Mouse (Mus musculus) midbrain, embryonic 11.5 days (tissue): Measurements from ENCODE around the gene Gm10282. TPM values are rescaled to one million over a fixed set of nuclear protein-coding genes. Genes with fewer than 3 reads are reported as not detected.

Experiments used
- ATAC-seq: fragments of 200-750 bp; cut with Nextera tagmentation; 2 replicates; pipeline ENCODE4 v1.8.0; 2017; ENCODE audit warnings: moderate TSS enrichment, moderate library complexity; ENCODE audit not compliant: low FRiP score
- DNase-seq: peaks from one replicate; pipeline ENCODE4 v3.0.0; 2015; ENCODE audit warnings: low spot score; ENCODE audit errors: missing footprints
- H3K27ac ChIP-seq: fragments of 300-500 bp; sonication (generic); 2 replicates; pipeline ENCODE4 v1.5.1; 2014; ENCODE audit warnings: low read depth, low read length
- H3K27me3 ChIP-seq: fragments of 300-500 bp; sonication (generic); 2 replicates; pipeline ENCODE4 v1.6.1; 2014; ENCODE audit warnings: mild to moderate bottlenecking, low read length, moderate library complexity, mixed read lengths; ENCODE audit not compliant: control insufficient read depth, insufficient read depth
- H3K36me3 ChIP-seq: fragments of 300-500 bp; sonication (generic); 2 replicates; pipeline ENCODE4 v1.6.1; 2014; ENCODE audit warnings: mild to moderate bottlenecking, low read length, moderate library complexity, mixed read lengths; ENCODE audit not compliant: control insufficient read depth, insufficient read depth
- H3K4me1 ChIP-seq: fragments of 300-500 bp; sonication (generic); 2 replicates; pipeline ENCODE4 v1.6.1; 2014; ENCODE audit warnings: low read length; ENCODE audit not compliant: control insufficient read depth, insufficient read depth
- H3K4me2 ChIP-seq: fragments of 300-500 bp; sonication (generic); 2 replicates; pipeline ENCODE4 v1.6.1; 2014; ENCODE audit warnings: mild to moderate bottlenecking, moderate library complexity
- H3K4me3 ChIP-seq: fragments of 300-500 bp; sonication (generic); 2 replicates; pipeline ENCODE4 v1.5.1; 2014; ENCODE audit warnings: low read depth, low read length
- H3K9ac ChIP-seq: fragments of 300-500 bp; sonication (generic); 2 replicates; pipeline ENCODE4 v1.6.1; 2014; ENCODE audit warnings: low read length
- H3K9me3 ChIP-seq: fragments of 300-500 bp; sonication (generic); 2 replicates; pipeline ENCODE4 v1.6.1; 2016; ENCODE audit warnings: low read length; ENCODE audit not compliant: control insufficient read depth
- WGBS: fragments of 180-500 bp; shearing (Covaris S2); extraction: QIAGEN DNeasy Blood & Tissue Kit; methylation state at CpG from one replicate; pipeline ENCODE4 v1.1.7; 2014; 5-methylcytosine and 5-hydroxymethylcytosine counted together
- polyA plus RNA-seq: library from polyadenylated mRNA; unstranded; fragments of >200 nt; fragmentation: Nextera tagmentation; extraction: Ambion mirVana; gene quantifications from 2 replicates; pipeline ENCODE4 v1.2.1, GENCODE M21; 2014

Gm10282 gene
- polyA plus RNA-seq, 1 experiment from 2014 or later = 39.3 TPM

- H3K4me1 ChIP-seq = no peaks in the 10 kb centered on the region
- H3K4me2 ChIP-seq = no peak overlapping the region
- ATAC-seq (no peak), DNase-seq (no peak)
- no peak overlapping the region for H3K27ac ChIP-seq
- 72% methylated on average over 3 of the region's 3 CpGs for WGBS
- H3K4me3 ChIP-seq = no peak overlapping the region
- H3K9ac ChIP-seq = no peak overlapping the region
- no peaks in the 10 kb centered on the region for H3K36me3 ChIP-seq
- H3K27me3 ChIP-seq = no peaks in the 10 kb centered on the region
- no peaks in the 10 kb centered on the region for H3K9me3 ChIP-seq
These were observed 24.1 kb upstream of the Gm10282 start for GRCm38 (mm10) chr8:72329116-72329515.

GRCm38 (mm10) chr8:72324708-72325107 is 19.6 kb upstream of the Gm10282 start:
- H3K27me3 ChIP-seq = peaks cover 20% of the 10 kb centered on the region
- no peak overlapping the region for H3K27ac ChIP-seq
- ATAC-seq (no peak), DNase-seq (no peak)
- H3K9me3 ChIP-seq = no peaks in the 10 kb centered on the region
- H3K9ac ChIP-seq = no peak overlapping the region
- no peaks in the 10 kb centered on the region for H3K36me3 ChIP-seq
- peaks cover 3% of the 10 kb centered on the region; the same call in 1 of the 2 replicates for H3K4me1 ChIP-seq
- 87% methylated on average over 2 of the region's 2 CpGs for WGBS
- H3K4me2 ChIP-seq = no peak overlapping the region
- H3K4me3 ChIP-seq = no peak overlapping the region

- no peaks in the 10 kb centered on the region for H3K36me3 ChIP-seq
- DNase-seq (no peak), ATAC-seq (no peak)
- no peak overlapping the region for H3K9ac ChIP-seq
- peaks cover 26% of the 10 kb centered on the region for H3K27me3 ChIP-seq
- H3K4me3 ChIP-seq = no peak overlapping the region
- WGBS = 87% methylated on average over 10 of the region's 10 CpGs
- no peaks in the 10 kb centered on the region for H3K9me3 ChIP-seq
- peaks cover 3% of the 10 kb centered on the region; the same call in 1 of the 2 replicates for H3K4me1 ChIP-seq
- H3K27ac ChIP-seq = no peak overlapping the region
- H3K4me2 ChIP-seq = no peak overlapping the region
These were observed 19.1 kb upstream of the Gm10282 start for GRCm38 (mm10) chr8:72324036-72324706.

- Histone ChIP-seq H3K9me3 (no peaks in the 10 kb centered on the region), H3K4me3 (no peak overlapping the region), H3K4me2 (no peak overlapping the region), H3K27me3 (peaks cover 33% of the 10 kb centered on the region), H3K27ac (no peak overlapping the region), H3K36me3 (no peaks in the 10 kb centered on the region), H3K4me1 (peaks cover 3% of the 10 kb centered on the region; the same call in 1 of the 2 replicates), H3K9ac (no peak overlapping the region)
- DNase-seq = no peak
- no peak for ATAC-seq
- WGBS = 81% methylated on average over 6 of the region's 6 CpGs
These were observed 18.2 kb upstream of the Gm10282 start for GRCm38 (mm10) chr8:72323131-72323725.

DNA sequence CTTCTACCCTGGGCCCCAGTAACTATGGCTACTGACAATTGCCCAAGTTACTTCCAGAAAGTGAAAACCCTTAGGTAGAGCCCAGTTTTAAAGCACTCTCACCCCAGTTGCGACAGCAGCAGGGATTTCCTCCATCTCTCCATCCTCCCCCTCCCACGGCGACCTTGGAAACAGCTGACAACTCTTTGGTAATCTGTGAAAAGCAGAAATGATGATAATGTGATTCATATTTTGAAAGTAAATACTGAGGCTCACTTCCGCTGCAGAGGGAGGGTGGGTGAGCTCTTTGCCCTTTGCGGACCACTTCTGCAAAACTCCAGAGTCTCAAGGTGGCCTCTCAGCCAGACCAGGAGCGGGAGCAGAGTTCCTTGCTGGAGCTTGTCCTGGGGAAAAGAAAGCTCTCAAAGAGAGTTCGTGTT is 17.4 kb upstream of the Gm10282 start:
- WGBS = 74% methylated on average over 7 of the region's 7 CpGs
- Histone ChIP-seq H3K9ac (no peak overlapping the region), H3K4me3 (no peak overlapping the region), H3K36me3 (no peaks in the 10 kb centered on the region), H3K27ac (no peak overlapping the region), H3K27me3 (peaks cover 33% of the 10 kb centered on the region), H3K9me3 (no peaks in the 10 kb centered on the region), H3K4me2 (no peak overlapping the region), H3K4me1 (peaks cover 7% of the 10 kb centered on the region)
- DNase-seq = no peak
- no peak for ATAC-seq

DNA sequence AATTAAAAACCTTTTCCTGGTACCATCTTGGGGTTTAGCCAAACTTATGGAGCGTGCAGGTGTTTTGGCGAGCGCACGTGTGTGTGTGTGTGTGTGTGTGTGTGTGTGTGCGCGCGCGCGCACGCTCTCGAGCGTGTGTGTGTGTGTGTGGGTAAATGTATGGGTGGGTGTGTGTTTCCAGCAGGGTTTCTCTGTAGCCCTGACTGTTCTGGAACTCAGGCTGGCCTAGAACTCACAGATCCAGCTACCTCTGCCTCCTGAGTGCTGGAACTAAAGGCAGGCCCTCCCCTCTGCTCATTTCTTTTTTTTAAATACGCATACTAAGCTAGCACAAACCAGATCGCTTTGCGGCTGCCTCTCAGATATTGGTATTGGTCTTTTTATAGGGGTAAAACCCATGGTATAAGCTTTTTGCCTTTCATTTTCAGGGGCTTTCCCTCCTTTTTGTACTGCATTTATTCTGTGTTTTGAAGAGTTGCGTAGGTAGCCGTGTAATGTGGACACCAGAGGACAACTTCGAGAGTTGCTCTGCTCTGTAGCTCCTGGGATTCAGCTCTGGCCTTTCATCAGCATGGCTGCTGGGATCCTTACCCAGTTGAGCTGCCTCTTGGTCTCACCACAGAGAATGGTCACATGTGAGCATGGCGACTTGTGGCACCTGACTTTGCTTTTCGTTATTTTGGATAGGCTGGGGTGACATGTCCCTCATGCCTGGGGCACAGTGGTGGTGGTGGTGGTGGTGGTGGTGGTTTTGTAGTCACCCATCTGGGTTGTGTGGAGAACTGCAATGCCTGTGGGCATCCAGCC is 16.8 kb upstream of the Gm10282 start:
- ATAC-seq = no peak
- no peaks in the 10 kb centered on the region for H3K9me3 ChIP-seq
- no peak for DNase-seq
- H3K27me3 ChIP-seq = peaks cover 33% of the 10 kb centered on the region
- no peak overlapping the region for H3K9ac ChIP-seq
- H3K4me2 ChIP-seq = no peak overlapping the region
- WGBS = 89% methylated on average over 20 of the region's 20 CpGs
- no peak overlapping the region for H3K27ac ChIP-seq
- H3K36me3 ChIP-seq = no peaks in the 10 kb centered on the region
- H3K4me1 ChIP-seq = peaks cover 9% of the 10 kb centered on the region
- H3K4me3 ChIP-seq = no peak overlapping the region

DNA sequence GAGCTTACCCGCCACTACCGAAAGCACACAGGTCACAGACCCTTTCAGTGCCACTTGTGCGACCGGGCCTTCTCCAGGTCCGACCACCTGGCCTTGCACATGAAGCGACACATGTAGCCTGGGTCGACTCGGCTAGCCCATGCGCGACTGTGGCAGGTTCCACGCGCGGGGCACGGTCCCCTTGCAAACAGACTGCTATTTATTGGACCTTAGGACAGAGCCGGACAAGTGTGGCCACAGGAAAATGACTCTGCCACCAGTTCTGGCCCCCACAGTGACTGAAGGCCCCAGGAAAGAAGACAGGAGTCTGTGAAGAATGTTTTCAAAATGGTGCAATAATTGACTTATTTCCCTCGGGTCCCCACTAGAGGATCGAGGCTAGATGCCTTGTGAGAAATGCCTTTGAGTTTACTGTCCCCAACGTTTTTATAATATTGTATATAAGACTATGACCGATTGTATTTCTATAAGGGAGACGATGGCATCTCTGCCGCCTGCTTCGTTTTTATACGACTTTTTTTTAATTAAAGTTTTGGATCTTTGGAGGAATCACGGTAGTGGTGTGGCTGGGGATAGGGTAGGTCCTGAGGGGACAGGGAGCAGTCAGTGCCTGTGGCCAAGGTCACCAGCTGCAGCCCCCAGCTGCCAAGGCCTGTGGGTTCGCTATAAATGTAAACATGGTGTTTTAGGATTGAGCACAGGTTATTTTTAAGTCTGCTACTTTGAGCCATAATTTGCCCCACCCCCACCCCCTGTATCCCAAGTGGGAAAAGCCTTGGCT is 15.9 kb upstream of the Gm10282 start:
- Histone ChIP-seq H3K4me2 (no peak overlapping the region), H3K4me3 (no peak overlapping the region), H3K27ac (no peak overlapping the region), H3K27me3 (peaks cover 33% of the 10 kb centered on the region), H3K36me3 (no peaks in the 10 kb centered on the region), H3K9me3 (no peaks in the 10 kb centered on the region), H3K9ac (no peak overlapping the region), H3K4me1 (peaks cover 14% of the 10 kb centered on the region)
- ATAC-seq = no peak
- WGBS = 64% methylated on average over 25 of the region's 25 CpGs
- no peak for DNase-seq

DNA sequence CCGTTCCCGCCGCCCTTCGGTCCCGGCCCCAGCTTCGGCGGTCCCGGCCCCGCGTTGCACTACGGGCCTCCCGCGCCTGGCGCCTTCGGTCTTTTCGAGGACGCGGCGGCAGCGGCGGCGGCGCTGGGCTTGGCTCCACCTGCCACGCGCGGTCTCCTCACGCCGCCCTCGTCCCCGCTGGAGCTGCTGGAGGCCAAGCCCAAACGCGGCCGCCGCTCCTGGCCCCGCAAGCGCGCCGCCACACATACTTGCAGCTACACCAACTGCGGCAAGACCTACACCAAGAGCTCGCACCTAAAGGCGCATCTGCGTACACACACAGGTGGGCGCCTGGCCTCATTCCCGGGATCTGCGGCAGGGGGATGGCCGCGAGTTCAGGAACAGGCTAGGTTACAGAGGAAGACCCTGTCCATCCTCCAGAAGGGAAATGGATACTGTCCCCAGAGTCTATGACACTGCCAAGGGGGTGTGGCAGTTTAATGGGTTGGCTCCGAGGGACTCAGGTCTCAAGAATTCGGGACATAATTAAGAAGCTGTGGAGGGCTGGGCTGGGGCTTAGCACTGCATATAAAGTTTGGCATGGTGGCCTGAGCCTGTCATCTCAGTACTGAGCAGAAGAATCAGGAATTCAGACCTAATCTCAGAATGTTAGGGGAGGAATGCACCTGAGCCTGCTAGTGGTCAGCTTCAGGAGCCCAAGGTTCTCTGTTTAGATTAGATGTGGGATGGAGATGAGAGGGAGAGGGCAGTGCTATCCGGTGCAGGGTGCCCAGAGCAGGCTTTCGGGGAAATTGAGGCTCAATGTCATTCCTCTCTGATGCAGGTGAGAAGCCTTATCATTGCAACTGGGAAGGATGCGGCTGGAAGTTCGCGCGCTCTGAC is 15.1 kb upstream of the Gm10282 start:
- Histone ChIP-seq H3K9me3 (no peaks in the 10 kb centered on the region), H3K36me3 (no peaks in the 10 kb centered on the region), H3K27ac (no peak overlapping the region), H3K4me3 (peak overlapping the region; percentile 37), H3K4me1 (peaks cover 15% of the 10 kb centered on the region), H3K4me2 (peak overlapping the region; percentile 71), H3K27me3 (peaks cover 33% of the 10 kb centered on the region), H3K9ac (peak overlapping the region; percentile 41; the same call in 1 of the 2 replicates)
- WGBS = 9% methylated on average over 50 of the region's 55 CpGs
- DNase-seq (peak; percentile 90), ATAC-seq (no peak)
